Mouse (Mus musculus) stomach, embryonic 14.5 days (tissue): ENCODE data around the gene Spint1. TPM values are rescaled to one million over a fixed set of nuclear protein-coding genes. Genes with fewer than 3 reads are reported as not detected.

Experiments
- ATAC-seq: fragments of 200-750 bp; cut with Nextera tagmentation; 2 replicates; pipeline ENCODE4 v1.8.0; 2017; ENCODE audit warnings: low read depth, moderate TSS enrichment; ENCODE audit not compliant: insufficient number of reproducible peaks, insufficient read depth, low FRiP score
- H3K27ac ChIP-seq: fragments of 300-500 bp; sonication (generic); 2 replicates; pipeline ENCODE4 v1.5.1; 2014; ENCODE audit warnings: mild to moderate bottlenecking, low read length, moderate library complexity, mixed read lengths
- H3K27me3 ChIP-seq: fragments of 300-500 bp; sonication (generic); 2 replicates; pipeline ENCODE4 v1.6.1; 2014; ENCODE audit warnings: low read length, control low read depth, mixed read lengths; ENCODE audit not compliant: control insufficient read depth, insufficient read depth
- H3K36me3 ChIP-seq: fragments of 300-500 bp; sonication (generic); 2 replicates; pipeline ENCODE4 v1.6.1; 2014; ENCODE audit warnings: mild to moderate bottlenecking, control low read depth, low read length, moderate library complexity, mixed read lengths; ENCODE audit not compliant: control insufficient read depth, insufficient read depth
- H3K4me1 ChIP-seq: fragments of 300-500 bp; sonication (generic); 2 replicates; pipeline ENCODE4 v1.6.1; 2014; ENCODE audit warnings: low read length, control low read depth, mixed read lengths; ENCODE audit not compliant: control insufficient read depth, insufficient read depth
- H3K4me2 ChIP-seq: fragments of 300-500 bp; sonication (generic); replicated peaks from 2 replicates; pipeline ENCODE4 v1.6.1; 2014; ENCODE audit warnings: low read depth, low read length, control low read depth
- H3K4me3 ChIP-seq: fragments of 300-500 bp; sonication (generic); 2 replicates; pipeline ENCODE4 v1.5.1; 2014; ENCODE audit warnings: low read depth, low read length, control low read depth
- H3K9ac ChIP-seq: fragments of 300-500 bp; sonication (generic); replicated peaks from 2 replicates; pipeline ENCODE4 v1.6.1; 2014; ENCODE audit warnings: low read depth, mild to moderate bottlenecking, control low read depth, low read length, moderate library complexity, mixed read lengths
- H3K9me3 ChIP-seq: fragments of 300-500 bp; sonication (generic); 2 replicates; pipeline ENCODE4 v1.6.1; 2016; ENCODE audit warnings: low read depth, low read length, control low read depth; ENCODE audit not compliant: control insufficient read depth
- WGBS: fragments of 180-500 bp; shearing (Covaris S2); extraction: QIAGEN DNeasy Blood & Tissue Kit; methylation state at CpG from one replicate; pipeline ENCODE4 v1.1.7; 2014; 5-methylcytosine and 5-hydroxymethylcytosine counted together
- polyA plus RNA-seq: library from polyadenylated mRNA; unstranded; fragments of >200 nt; fragmentation: Nextera tagmentation; extraction: Ambion mirVana; gene quantifications from 2 replicates; pipeline ENCODE4 v1.2.1, GENCODE M21; 2014

Gene Spint1
- polyA plus RNA-seq, 1 experiment from 2014 or later: 51.9 TPM

- Histone ChIP-seq H3K36me3 (no peaks in the 10 kb centered on the region), H3K4me3 (peak within 1 kb of the TSS; percentile 57), H3K4me2 (peak within 1 kb of the TSS; percentile 99), H3K27ac (no peak within 1 kb of the TSS), H3K27me3 (no peaks in the 10 kb centered on the region), H3K9ac (peak within 1 kb of the TSS; percentile 28; the same call in 1 of the 2 replicates), H3K9me3 (no peaks in the 10 kb centered on the region), H3K4me1 (no peaks in the 10 kb centered on the region)
- WGBS: 1% methylated on average over 49 of the region's 49 CpGs
- peak; percentile 80 for ATAC-seq
Measured at GRCm38 (mm10) chr2:119270643-119271331, 33.6 kb downstream of the Spint1 start, which contains the start of gene Rhov. Gene Rhov (minus strand): TSS chr2:119271272.

GRCm38 (mm10) chr2:119274126-119274525, 37.0 kb downstream of the Spint1 start:
- no peak for ATAC-seq
- Histone ChIP-seq H3K4me3 (no peak overlapping the region), H3K4me2 (no peak overlapping the region), H3K4me1 (no peaks in the 10 kb centered on the region), H3K27ac (no peak overlapping the region), H3K36me3 (no peaks in the 10 kb centered on the region), H3K9ac (no peak overlapping the region), H3K9me3 (no peaks in the 10 kb centered on the region), H3K27me3 (no peaks in the 10 kb centered on the region)
- WGBS: 79% methylated on average over 1 of the region's 1 CpGs

DNA sequence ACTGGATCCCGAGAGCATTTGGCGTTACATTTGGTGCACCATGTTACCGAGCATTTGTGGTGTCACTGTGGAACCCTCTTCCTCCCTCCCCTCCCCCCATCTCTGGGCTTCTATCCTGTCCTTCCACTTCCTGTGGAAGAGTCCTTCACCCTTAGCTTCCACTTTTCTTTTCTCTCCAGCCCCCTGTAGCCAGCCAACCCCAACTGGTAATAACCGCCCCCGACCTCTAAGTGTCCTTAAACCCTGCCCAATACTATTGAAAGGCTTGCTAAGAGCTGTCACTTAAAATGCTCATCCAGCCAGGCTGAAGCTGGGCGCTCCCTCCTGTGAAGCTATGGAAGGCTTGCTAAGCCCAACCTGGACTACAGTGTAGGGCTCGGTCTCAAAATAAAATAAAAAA, 39.8 kb downstream of the Spint1 start:
- no peak for ATAC-seq
- Histone ChIP-seq H3K4me1 (no peaks in the 10 kb centered on the region), H3K36me3 (no peaks in the 10 kb centered on the region), H3K27me3 (no peaks in the 10 kb centered on the region), H3K4me3 (no peak overlapping the region), H3K9me3 (no peaks in the 10 kb centered on the region), H3K4me2 (no peak overlapping the region), H3K27ac (no peak overlapping the region), H3K9ac (no peak overlapping the region)
- WGBS: 76% methylated on average over 7 of the region's 7 CpGs

DNA sequence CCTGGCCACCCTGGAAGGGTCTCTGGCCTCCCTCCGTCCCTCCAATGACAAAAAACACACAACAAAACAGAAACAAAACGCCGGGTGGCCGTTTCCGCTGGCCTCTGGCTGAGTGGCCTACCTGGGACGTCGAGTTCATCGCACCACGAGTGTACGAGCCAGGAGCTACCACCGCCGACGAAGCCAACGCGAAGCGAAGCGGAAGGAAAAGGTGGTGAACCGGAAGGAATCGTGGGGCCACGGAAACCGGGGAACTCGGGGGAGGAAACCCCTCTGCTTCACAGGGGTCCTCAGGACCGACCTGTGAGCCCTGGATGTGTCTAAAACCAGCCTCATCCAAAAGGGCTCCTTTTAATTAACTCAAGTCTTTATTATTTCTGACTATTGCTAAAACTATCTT, 40.6 kb downstream of the Spint1 start:
- H3K36me3 ChIP-seq: no peaks in the 10 kb centered on the region
- no peak overlapping the region for H3K4me3 ChIP-seq
- H3K27ac ChIP-seq: no peak overlapping the region
- no peaks in the 10 kb centered on the region for H3K9me3 ChIP-seq
- no peak overlapping the region for H3K9ac ChIP-seq
- H3K27me3 ChIP-seq: no peaks in the 10 kb centered on the region
- no peak for ATAC-seq
- H3K4me1 ChIP-seq: no peaks in the 10 kb centered on the region
- no peak overlapping the region for H3K4me2 ChIP-seq
- 88% methylated on average over 23 of the region's 23 CpGs for WGBS

DNA sequence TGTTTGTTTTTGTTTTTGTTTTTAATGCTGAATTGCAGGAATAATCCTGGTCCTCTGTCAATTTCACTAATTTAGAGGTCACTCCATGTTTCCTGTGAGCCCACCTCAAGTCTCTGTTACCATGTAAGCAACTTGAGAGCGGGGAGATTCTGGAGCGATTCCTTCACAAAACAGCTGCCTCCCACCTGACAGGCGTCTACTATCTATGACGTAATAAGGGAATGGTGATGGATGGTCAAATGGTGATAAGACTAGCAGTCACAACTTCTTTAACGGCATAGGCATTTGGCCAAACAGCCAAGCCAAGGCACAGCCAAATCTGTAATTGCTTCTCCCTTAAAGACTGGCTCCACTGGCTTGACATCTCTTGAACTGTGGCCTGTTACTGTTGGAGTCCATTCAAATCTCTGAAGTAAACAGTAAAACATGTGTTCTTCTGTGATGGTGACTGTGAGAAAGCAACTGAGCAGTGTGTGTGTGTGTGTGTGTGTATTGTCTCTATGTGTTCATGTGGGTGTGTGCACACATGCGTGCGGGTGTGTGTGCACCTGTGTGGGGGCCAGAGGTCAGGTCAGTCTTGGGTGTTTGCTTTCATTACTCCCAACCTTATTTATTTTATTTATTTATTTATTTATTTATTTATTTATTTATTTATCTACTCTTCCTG, 44.9 kb downstream of the Spint1 start:
- Histone ChIP-seq H3K4me3 (no peak overlapping the region), H3K27ac (no peak overlapping the region), H3K9ac (no peak overlapping the region), H3K36me3 (no peaks in the 10 kb centered on the region), H3K4me2 (no peak overlapping the region), H3K27me3 (no peaks in the 10 kb centered on the region), H3K4me1 (no peaks in the 10 kb centered on the region), H3K9me3 (no peaks in the 10 kb centered on the region)
- no peak for ATAC-seq
- 76% methylated on average over 7 of the region's 7 CpGs for WGBS

- 84% methylated on average over 5 of the region's 5 CpGs for WGBS
- peaks cover 18% of the 10 kb centered on the region; the same call in 1 of the 2 replicates for H3K36me3 ChIP-seq
- no peak overlapping the region for H3K4me3 ChIP-seq
- no peaks in the 10 kb centered on the region for H3K9me3 ChIP-seq
- H3K27me3 ChIP-seq: no peaks in the 10 kb centered on the region
- no peak overlapping the region for H3K9ac ChIP-seq
- H3K27ac ChIP-seq: no peak overlapping the region
- ATAC-seq: no peak
- H3K4me1 ChIP-seq: peaks cover 9% of the 10 kb centered on the region; the same call in 1 of the 2 replicates
- H3K4me2 ChIP-seq: no peak overlapping the region
Measured at GRCm38 (mm10) chr2:119287372-119287771, 50.2 kb downstream of the Spint1 start.

DNA sequence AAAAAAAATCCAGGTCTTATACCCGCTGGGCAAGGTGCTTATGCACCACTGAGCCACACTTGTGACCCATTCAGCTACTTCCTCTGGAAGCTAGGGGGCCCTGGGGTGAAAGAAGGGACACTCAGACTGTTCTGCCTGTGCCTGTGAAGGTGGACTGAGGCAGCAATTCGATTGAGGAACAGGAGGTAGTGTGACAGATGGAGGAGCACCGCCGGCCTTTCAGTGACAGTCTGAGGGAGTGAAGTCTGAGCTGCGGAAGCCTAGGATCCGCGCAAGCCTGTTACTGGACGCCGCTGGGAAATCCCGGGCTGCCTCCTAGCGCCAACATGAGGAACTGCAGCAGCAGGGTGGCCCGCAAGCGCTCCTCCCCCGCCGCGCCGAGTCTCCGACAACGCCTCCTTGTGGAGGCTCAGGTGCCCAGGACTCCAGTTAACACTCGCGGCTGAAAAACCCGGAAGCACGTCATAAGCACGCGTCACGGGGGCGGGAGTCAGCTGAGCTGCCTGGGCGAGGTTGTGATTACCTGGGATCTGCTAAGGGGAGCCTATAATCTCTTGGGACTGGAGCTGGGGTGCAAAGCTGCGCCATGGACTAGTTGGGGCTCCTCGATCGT, 51.2 kb downstream of the Spint1 start, which contains the start of gene Vps18:
TSS of gene Vps18 (plus strand) at position 471 of the 613 bp plus-strand sequence.
- no peak within 1 kb of the TSS; the same call in 1 of the 2 replicates for H3K27ac ChIP-seq
- no peaks in the 10 kb centered on the region for H3K9me3 ChIP-seq
- peaks cover 28% of the 10 kb centered on the region for H3K36me3 ChIP-seq
- ATAC-seq: peak; percentile 95
- peak within 1 kb of the TSS; percentile 87 for H3K4me2 ChIP-seq
- peaks cover 9% of the 10 kb centered on the region; the same call in 1 of the 2 replicates for H3K4me1 ChIP-seq
- WGBS: under 1% methylated on average over 31 of the region's 31 CpGs
- peak within 1 kb of the TSS; percentile 68 for H3K4me3 ChIP-seq
- peak within 1 kb of the TSS; percentile 64 for H3K9ac ChIP-seq
- no peaks in the 10 kb centered on the region for H3K27me3 ChIP-seq

DNA sequence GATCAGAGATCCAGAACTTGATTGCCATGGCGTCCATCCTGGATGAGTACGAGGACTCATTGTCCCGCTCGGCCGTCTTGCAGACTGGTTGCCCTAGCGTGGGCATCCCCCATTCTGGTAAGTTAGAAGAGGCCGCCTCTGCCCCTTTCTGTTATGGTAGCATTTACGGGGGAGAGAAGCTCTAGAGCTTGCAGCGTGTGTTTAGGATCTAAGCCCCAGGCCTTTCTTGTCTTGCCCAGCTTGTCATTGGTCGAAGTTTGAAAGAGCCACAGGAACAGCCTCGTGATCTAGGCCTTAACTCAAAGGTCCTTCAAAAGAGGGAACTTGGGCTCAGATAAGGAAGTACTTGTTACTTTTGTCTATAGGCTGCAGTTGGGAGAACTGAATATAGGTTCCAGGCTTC, 51.9 kb downstream of the Spint1 start:
- peak overlapping the region; percentile 68 for H3K4me3 ChIP-seq
- peak overlapping the region; percentile 64 for H3K9ac ChIP-seq
- H3K9me3 ChIP-seq: no peaks in the 10 kb centered on the region
- H3K27ac ChIP-seq: no peak overlapping the region; the same call in 1 of the 2 replicates
- ATAC-seq: no peak
- H3K36me3 ChIP-seq: peaks cover 35% of the 10 kb centered on the region
- H3K4me2 ChIP-seq: peak overlapping the region; percentile 87
- peaks cover 9% of the 10 kb centered on the region; the same call in 1 of the 2 replicates for H3K4me1 ChIP-seq
- 3% methylated on average over 11 of the region's 11 CpGs for WGBS
- H3K27me3 ChIP-seq: no peaks in the 10 kb centered on the region
